Mouse (Mus musculus): ENCODE measurements around the gene Cpa4. TPM values are rescaled to one million over a fixed set of nuclear protein-coding genes. Genes with fewer than 3 reads are reported as not detected.
A peak's percentile ranks its signal among the peaks of the same experiment; 100 is the strongest.

Gene Cpa4
- polyA plus RNA-seq, 1 experiment from 2014 or later = 2.9 TPM

DNA sequence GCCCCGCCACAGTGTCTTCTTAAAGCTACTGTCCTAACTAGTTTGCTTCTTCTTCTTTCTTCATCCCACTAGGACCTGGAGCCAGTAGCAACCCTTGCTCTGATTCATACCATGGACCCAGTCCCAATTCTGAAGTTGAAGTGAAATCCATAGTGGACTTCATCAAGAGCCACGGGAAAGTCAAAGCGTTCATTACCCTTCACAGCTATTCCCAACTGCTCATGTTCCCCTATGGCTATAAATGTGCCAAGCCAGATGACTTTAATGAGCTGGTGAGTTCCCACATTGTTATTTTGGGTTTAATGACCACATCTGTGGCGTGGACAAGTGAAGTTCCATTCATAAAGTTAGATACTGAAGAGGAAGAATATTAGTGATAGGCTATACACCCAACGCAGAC is 14.1 kb upstream of the Cpa4 start:
- no peak for DNase-seq (ENCODE audit: extremely low spot score, low spot score)
- peaks cover 8% of the 10 kb centered on the region for H3K9me3 ChIP-seq
- H3K27me3 ChIP-seq (ENCODE audit: poor library complexity, severe bottlenecking) = no peaks in the 10 kb centered on the region
- whole genome bisulfite sequencing = 91% methylated on average over 5 of the region's 5 CpGs
- H3K4me3 ChIP-seq = no peak overlapping the region
- peak overlapping the region; percentile 92; the same call in 1 of the 2 replicates for H3K27ac ChIP-seq
- peaks cover 54% of the 10 kb centered on the region for H3K4me1 ChIP-seq
- H3K36me3 ChIP-seq (replicated peaks) = peaks cover 5% of the 10 kb centered on the region; the same call in 1 of the 2 replicates

GRCm38 (mm10) chr6:30554621-30555170 is 13.5 kb upstream of the Cpa4 start:
- Histone ChIP-seq H3K27me3 (ENCODE audit: poor library complexity, severe bottlenecking) (no peaks in the 10 kb centered on the region), H3K4me1 (peaks cover 48% of the 10 kb centered on the region), H3K36me3 (replicated peaks) (peaks cover 5% of the 10 kb centered on the region; the same call in 1 of the 2 replicates), H3K27ac (no peak overlapping the region), H3K9me3 (peaks cover 8% of the 10 kb centered on the region), H3K4me3 (no peak overlapping the region)
- no peak for DNase-seq (ENCODE audit: extremely low spot score, low spot score)
- WGBS = 95% methylated on average over 5 of the region's 5 CpGs

DNA sequence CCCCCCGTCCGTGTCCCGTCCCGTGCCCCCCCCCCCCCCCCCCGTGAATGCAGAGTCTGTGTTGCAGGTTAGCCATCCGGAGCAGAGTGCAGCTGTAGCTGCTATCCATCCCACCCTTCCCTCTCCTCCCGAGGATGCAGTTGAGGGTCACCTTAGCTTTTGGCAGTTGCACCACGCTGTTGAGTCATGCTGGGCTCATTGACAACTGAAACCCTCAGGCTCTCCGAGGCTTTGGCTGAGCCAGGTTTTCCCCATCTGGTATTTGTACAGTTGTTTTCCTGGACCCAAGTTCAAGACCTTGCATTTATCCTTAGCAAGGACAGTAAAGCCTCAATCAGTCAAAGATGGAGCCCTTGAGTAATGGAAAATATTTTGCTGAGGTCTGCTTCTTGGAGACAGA is 12.1 kb upstream of the Cpa4 start:
- Histone ChIP-seq H3K4me1 (peaks cover 34% of the 10 kb centered on the region), H3K27me3 (ENCODE audit: poor library complexity, severe bottlenecking) (no peaks in the 10 kb centered on the region), H3K36me3 (replicated peaks) (no peaks in the 10 kb centered on the region; the same call in 1 of the 2 replicates), H3K27ac (peak overlapping the region; percentile 48; the same call in 1 of the 2 replicates), H3K4me3 (no peak overlapping the region), H3K9me3 (peaks cover 1% of the 10 kb centered on the region; the same call in 1 of the 2 replicates)
- no peak for DNase-seq (ENCODE audit: extremely low spot score, low spot score)
- 4% methylated on average over 5 of the region's 9 CpGs for whole genome bisulfite sequencing

- Histone ChIP-seq H3K4me1 (peaks cover 6% of the 10 kb centered on the region), H3K27ac (no peak overlapping the region), H3K9me3 (no peaks in the 10 kb centered on the region), H3K4me3 (no peak overlapping the region), H3K27me3 (ENCODE audit: poor library complexity, severe bottlenecking) (no peaks in the 10 kb centered on the region), H3K36me3 (replicated peaks) (no peaks in the 10 kb centered on the region)
- WGBS = 66% methylated on average over 1 of the region's 1 CpGs
- DNase-seq (ENCODE audit: extremely low spot score, low spot score) = no peak
These were observed 8.4 kb upstream of the Cpa4 start for GRCm38 (mm10) chr6:30559726-30560125.

DNA sequence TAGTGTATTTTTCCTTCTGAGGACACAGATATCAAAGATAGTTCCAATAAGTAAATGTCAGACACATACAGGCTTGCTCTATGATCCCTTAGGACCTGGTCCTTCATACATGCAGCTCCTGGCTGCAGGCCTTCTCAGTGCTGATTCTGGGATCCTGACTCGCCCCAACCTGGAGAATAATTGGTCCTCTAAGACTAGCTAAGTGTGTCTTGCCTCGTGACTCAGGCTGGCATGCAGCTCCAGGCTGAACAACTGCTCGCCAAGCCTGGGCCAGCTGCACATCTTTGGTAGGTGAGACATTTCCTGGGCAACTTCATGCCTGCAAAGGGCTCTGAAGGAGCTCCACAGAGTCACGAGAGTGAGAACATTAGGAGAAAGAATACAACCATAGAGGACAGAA is 6.0 kb upstream of the Cpa4 start:
- Histone ChIP-seq H3K4me3 (no peak overlapping the region), H3K9me3 (no peaks in the 10 kb centered on the region), H3K36me3 (replicated peaks) (no peaks in the 10 kb centered on the region), H3K27ac (no peak overlapping the region), H3K27me3 (ENCODE audit: poor library complexity, severe bottlenecking) (no peaks in the 10 kb centered on the region), H3K4me1 (no peaks in the 10 kb centered on the region)
- no peak for DNase-seq (ENCODE audit: extremely low spot score, low spot score)
- WGBS = 85% methylated on average over 4 of the region's 4 CpGs

DNA sequence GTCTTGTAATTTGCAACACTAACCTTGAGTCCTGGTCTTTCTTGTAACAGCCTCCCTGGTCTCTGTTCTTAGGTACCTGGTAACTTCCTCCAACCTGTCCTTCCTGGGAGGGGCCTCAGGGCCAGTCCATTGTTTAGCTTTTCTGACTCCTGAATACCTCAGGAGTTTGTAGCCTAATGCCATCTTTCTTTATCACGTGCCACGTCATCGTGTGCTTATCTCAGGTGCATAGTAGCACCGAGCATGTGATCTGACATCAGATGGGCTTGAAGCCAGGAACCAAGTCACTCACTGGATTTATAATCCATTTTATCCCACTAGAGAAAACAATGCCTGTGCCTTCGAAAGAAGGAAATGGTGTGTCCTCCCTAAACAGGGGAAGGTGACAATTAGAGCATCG is 4.6 kb upstream of the Cpa4 start:
- Histone ChIP-seq H3K27ac (no peak overlapping the region), H3K27me3 (ENCODE audit: poor library complexity, severe bottlenecking) (no peaks in the 10 kb centered on the region), H3K36me3 (replicated peaks) (no peaks in the 10 kb centered on the region), H3K4me3 (no peak overlapping the region), H3K4me1 (no peaks in the 10 kb centered on the region), H3K9me3 (no peaks in the 10 kb centered on the region)
- no peak for DNase-seq (ENCODE audit: extremely low spot score, low spot score)
- WGBS = 90% methylated on average over 6 of the region's 6 CpGs

DNA sequence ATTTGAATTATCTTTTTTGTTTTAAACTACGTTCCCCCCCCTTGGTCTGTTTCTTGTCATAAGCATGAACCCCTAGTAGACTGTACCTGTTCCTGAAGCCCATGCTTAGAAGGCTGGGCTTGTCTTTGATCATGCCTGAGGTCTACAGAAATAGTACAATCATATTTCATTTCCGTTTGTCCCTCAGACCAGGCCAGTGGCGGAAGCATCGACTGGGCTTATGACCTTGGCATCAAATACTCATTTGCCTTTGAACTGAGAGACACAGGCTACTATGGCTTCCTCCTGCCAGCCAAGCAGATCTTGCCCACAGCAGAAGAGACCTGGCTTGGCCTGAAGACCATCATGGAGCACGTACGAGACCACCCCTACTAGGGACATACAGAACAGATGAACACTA is 4.1 kb upstream of the Cpa4 start:
- Histone ChIP-seq H3K9me3 (no peaks in the 10 kb centered on the region), H3K27me3 (ENCODE audit: poor library complexity, severe bottlenecking) (no peaks in the 10 kb centered on the region), H3K36me3 (replicated peaks) (no peaks in the 10 kb centered on the region), H3K4me1 (no peaks in the 10 kb centered on the region), H3K4me3 (no peak overlapping the region), H3K27ac (no peak overlapping the region)
- DNase-seq (ENCODE audit: extremely low spot score, low spot score) = no peak
- WGBS = 96% methylated on average over 6 of the region's 6 CpGs

- DNase-seq (ENCODE audit: extremely low spot score, low spot score) = no peak
- WGBS = 93% methylated on average over 10 of the region's 10 CpGs
- peaks cover 24% of the 10 kb centered on the region for H3K4me1 ChIP-seq
- H3K27me3 ChIP-seq (ENCODE audit: poor library complexity, severe bottlenecking) = no peaks in the 10 kb centered on the region
- H3K4me3 ChIP-seq = no peak overlapping the region
- no peaks in the 10 kb centered on the region for H3K9me3 ChIP-seq
- peak overlapping the region; percentile 2; the same call in 1 of the 2 replicates for H3K27ac ChIP-seq
- no peaks in the 10 kb centered on the region for H3K36me3 ChIP-seq (replicated peaks)
These were observed 1.2 kb downstream of the Cpa4 start for GRCm38 (mm10) chr6:30569331-30569730.

GRCm38 (mm10) chr6:30570012-30570411 is 1.8 kb downstream of the Cpa4 start:
- Histone ChIP-seq H3K36me3 (replicated peaks) (no peaks in the 10 kb centered on the region), H3K4me1 (peaks cover 24% of the 10 kb centered on the region), H3K4me3 (no peak overlapping the region), H3K27me3 (ENCODE audit: poor library complexity, severe bottlenecking) (no peaks in the 10 kb centered on the region), H3K9me3 (no peaks in the 10 kb centered on the region), H3K27ac (peak overlapping the region; percentile 2; the same call in 1 of the 2 replicates)
- DNase-seq (ENCODE audit: extremely low spot score, low spot score) = no peak
- 95% methylated on average over 5 of the region's 5 CpGs for WGBS

- peak overlapping the region; percentile 81 for H3K27ac ChIP-seq
- no peaks in the 10 kb centered on the region for H3K9me3 ChIP-seq
- WGBS = 59% methylated on average over 20 of the region's 20 CpGs
- H3K4me3 ChIP-seq = no peak overlapping the region
- peak; percentile 71 for DNase-seq (ENCODE audit: extremely low spot score, low spot score)
- no peaks in the 10 kb centered on the region for H3K27me3 ChIP-seq (ENCODE audit: poor library complexity, severe bottlenecking)
- H3K36me3 ChIP-seq (replicated peaks) = no peaks in the 10 kb centered on the region
- peaks cover 41% of the 10 kb centered on the region for H3K4me1 ChIP-seq
These were observed 4.5 kb downstream of the Cpa4 start for GRCm38 (mm10) chr6:30572456-30573311.

GRCm38 (mm10) chr6:30573380-30573779 is 5.2 kb downstream of the Cpa4 start:
- no peak for DNase-seq (ENCODE audit: extremely low spot score, low spot score)

GRCm38 (mm10) chr6:30574945-30575344 is 6.8 kb downstream of the Cpa4 start:
- DNase-seq (ENCODE audit: extremely low spot score, low spot score) = no peak
- no peaks in the 10 kb centered on the region for H3K9me3 ChIP-seq
- H3K4me3 ChIP-seq = no peak overlapping the region
- 91% methylated on average over 1 of the region's 1 CpGs for WGBS
- H3K27ac ChIP-seq = peak overlapping the region; percentile 81; the same call in 1 of the 2 replicates
- H3K27me3 ChIP-seq (ENCODE audit: poor library complexity, severe bottlenecking) = no peaks in the 10 kb centered on the region
- H3K36me3 ChIP-seq (replicated peaks) = no peaks in the 10 kb centered on the region
- peaks cover 49% of the 10 kb centered on the region for H3K4me1 ChIP-seq

More at GRCm38 (mm10) chr6:30573380-30573779, 5.2 kb downstream of the Cpa4 start:
- Histone ChIP-seq H3K4me3 (no peak overlapping the region), H3K4me1 (peaks cover 41% of the 10 kb centered on the region), H3K27me3 (ENCODE audit: poor library complexity, severe bottlenecking) (no peaks in the 10 kb centered on the region), H3K9me3 (no peaks in the 10 kb centered on the region), H3K36me3 (replicated peaks) (no peaks in the 10 kb centered on the region), H3K27ac (peak overlapping the region; percentile 81)
- 89% methylated on average over 5 of the region's 5 CpGs for WGBS

All from forebrain, embryonic 10.5 days (tissue).